Mouse (Mus musculus) heart, postnatal 4 days (tissue): ENCODE measurements around the gene Carmil1. TPM values are rescaled to one million over a fixed set of nuclear protein-coding genes. Genes with fewer than 3 reads are reported as not detected.

Experiments
- DNase-seq: peaks from one replicate; pipeline ENCODE4 v3.0.0; 2021
- total RNA-seq, 2 experiments: library from RNA; stranded (reverse); gene quantifications; 2 replicates each; pipeline ENCODE4 v1.2.3; 2021

Carmil1 gene
- total RNA-seq, 2 experiments from 2014 or later = 4.6 to 5.1 TPM

DNA sequence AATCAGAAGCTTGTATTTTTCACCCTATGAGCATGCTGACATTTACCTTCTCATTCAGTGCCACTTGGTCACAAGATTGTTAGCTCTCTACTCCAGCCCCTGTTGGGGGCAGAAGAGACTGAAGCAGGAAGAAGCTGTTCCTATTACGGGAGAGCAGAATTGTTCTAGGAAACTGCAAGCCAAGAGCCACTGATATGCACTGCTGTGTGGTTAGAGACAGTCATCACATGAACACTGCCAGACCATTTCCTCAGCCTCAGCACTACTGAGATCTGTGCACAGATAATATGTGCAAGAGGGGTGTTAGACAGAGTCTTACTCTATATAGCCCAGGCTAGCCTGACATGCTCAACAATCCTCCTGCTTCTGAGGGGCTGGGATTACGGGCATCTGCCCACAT, 69.4 kb downstream of the Carmil1 start:
- no peak for DNase-seq

DNA sequence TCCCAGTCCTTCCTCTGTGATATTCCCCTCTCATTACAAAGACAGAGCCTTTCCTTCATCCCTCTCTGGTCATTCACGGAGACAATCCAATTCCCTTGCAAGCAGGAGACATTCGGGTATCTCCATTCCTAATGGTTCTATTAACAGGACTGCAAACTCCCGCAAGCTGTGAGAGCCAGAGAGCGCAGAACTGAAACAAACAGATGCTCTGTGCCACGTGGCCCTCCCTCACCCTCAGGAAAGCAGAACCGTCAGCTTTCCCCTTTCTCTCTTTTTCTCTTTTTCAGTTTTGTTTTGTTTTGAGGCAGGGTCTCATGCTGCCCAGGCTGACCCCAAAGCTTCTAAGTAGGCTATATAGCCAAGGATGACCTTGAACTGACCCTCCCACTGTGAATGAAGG, 74.5 kb downstream of the Carmil1 start:
- DNase-seq = no peak

DNA sequence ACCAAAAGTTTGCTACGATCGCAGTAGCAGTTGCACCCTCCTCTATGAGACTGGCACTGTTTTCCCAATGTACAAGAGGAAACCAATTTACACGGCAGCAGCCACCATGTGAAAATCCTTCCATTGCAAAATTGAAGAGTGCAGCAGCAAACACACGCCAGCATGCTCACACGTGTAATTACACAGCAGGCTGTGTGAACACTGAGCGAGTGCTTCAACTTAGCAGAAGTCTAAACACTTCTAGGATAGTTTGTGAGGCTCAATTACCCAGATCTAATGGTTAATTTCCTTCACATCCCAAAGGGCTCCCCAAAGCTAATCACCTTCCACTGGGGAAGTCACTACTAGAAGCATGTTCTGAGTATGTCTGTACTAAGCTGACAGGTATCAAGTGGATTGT, 78.3 kb downstream of the Carmil1 start:
- no peak for DNase-seq

DNA sequence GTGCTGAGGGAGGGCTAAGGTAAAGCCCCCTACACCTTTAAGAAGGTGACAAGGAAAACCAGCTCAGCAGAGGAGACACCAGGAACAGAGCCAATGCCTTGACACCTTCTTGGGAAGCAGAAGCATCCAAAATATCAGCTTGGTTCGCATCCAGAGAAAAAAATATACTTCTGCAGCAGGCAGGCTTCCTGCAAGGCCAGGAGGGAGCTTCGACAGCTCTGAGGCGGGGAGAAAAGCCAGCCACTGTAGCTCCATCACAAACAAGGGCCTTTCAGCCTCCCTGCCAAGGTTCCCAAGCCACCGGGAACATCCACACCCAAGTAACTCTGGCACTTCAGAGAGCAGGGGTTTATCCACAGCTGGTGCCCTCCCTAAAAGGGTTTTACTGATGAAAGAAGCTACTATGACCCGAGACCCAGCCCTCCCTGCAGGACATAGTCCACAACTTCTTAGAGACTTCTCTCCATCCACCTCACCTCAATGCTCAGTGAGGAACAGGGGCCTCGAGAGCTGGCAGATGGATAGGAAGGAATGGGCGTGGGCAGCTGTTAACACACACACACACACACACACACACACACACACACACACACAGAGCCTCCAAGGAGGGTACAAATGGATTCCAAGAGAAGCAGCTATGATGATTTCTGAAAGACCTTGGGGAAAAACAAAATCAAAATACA, 80.6 kb downstream of the Carmil1 start:
- DNase-seq = peak; percentile 11

DNA sequence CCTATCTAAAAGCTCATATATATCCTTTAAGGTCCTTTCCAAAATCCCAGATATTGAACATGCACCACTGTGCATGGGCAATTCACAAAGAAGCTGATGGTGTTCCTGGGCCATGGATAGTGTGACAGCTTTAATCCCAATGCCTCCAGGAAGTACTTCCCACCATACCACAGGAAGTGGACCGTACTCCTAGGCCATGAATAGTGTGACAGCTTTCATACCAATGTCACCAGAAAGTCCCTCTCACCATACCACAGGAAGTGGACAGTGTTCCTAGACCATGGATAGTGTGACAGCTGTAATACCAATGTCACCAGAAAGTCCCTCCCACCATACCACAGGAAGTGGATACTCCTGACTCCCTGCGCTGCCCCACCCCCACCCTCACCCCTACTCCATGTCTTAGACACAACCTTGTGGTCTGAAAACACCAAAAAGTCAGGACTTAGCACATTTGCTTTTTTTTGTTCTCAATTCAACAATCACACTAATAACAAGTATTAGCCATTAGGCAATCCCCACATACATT, 82.1 kb downstream of the Carmil1 start:
- DNase-seq = no peak

DNA sequence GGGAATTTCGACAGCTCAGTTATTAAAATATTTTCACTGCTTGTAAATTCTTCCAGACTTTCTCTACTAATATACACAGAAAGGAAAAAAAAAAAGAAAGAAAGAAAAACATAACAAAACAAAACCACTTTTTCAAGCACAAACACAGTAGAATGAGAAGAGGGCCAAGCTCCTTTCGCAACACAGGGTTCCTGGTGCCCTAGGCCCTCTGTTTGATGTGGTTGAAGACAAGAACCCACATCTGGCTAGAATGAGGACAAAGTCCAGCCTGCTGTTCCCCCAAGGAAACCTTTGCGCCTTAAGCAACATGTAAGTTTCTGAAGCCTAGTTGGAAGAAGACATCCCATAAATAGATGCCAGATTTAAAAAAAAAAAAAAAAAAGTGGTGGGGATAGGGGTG, 85.2 kb downstream of the Carmil1 start:
- DNase-seq = no peak

DNA sequence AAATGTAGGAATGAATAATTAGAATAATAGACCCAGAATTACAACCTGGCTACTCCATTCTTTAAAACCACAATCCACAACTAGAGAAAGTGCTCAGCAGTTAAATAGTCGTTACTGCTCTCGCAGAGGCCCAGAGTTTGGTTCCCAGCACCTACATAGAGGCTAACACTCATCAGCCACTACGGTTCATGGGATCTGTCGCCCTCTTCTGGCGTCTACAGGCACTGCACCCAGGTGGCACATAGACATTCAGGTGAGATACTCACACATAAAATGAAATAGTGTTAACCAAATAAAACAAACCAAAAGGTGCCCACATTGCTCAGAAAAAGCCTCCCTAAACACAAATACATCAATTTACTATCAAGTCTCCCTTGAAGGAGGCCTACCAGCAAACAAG, 86.6 kb downstream of the Carmil1 start:
- no peak for DNase-seq

DNA sequence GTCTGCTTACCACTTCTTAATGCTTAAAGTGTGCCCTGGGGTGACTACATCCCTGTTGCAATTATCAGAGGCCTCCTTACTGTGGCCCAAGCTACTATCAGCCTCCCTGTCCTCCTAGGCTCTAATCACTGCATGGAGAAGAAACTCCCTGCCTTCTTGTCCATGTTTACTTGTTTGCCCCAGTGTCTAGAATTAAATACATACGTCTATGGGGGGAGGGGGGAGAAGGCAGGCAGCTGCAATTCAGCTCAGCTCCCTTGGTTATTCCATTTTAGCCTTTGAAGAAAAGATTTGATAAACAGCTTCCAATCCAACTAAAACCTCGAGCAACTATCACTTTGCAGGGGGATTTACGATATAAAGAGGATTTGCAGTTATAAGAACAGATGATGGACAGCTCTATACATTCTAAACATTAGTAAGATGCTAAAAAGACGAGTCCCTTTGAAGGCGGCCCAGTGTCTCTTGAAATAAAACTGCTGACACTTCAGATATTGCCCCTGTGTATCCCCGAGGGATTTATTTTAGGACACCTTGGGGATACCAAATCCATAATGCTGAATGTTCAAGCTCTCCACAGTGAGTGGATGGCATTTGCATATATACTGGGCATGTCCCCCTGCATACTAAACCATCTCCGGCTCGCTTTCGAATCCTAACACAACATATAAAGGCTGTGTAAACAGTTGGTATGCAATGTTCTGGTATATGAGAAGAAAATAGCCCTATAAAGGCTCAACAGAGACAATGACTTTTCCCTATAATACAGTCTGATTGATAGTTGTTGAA, 89.5 kb downstream of the Carmil1 start:
- DNase-seq = no peak

DNA sequence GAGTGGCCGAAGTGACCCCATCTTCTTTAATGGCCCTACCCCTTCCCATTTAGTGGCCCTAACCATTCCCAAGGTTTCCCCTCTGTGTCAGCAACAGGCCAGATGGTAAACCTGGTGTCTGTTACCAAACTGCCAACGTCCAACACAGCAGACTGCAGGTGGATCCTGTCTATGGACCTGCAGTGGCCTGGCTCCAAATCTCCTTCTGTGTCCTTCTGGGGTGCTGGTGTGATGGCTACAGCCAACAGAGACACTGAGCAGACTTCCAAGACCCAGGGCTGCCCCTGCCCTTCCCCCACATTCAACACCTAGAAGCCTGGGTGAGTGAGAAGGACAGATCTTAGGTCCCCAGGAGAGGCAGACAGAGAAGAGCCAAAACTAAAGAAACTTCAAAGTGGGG, 93.6 kb downstream of the Carmil1 start:
- DNase-seq = no peak

DNA sequence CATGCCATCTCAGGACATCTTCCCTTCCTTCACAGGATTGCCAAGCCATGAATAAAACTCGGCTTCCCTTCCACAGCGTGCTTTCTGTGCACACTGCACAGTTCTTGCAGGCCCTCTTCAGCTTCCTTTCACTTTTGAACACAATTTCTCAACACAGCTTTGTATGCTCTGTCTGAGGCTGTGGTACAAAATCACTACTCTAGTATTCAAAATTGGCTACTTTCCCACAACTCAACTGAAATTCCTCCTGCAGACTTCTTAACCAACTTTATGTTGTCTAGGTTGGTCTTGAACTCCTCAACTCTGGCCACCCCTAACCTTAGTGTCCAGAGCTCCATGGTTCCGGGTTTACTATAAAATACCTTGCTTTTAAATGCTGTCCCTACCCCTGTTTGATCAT, 95.0 kb downstream of the Carmil1 start:
- DNase-seq = no peak

DNA sequence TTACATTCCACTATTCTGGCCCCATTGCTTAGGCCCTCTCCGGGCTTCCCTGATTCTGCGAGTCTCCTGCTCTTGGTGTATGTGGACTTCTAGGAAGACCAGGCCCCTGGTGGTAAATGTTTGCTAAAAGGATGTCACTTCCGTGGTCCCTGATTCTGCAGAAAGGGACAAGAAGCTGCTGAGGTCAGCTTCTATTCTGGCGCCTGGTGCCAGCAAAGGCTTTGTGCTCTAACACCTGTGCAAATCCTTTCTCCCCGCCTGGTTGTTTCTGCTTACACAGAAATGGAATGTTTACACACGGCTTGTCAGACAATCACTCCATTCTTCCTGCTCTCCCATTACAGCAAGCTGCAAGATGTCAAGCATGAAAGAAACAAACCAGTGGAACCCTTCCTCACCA, 97.7 kb downstream of the Carmil1 start:
- DNase-seq = no peak

DNA sequence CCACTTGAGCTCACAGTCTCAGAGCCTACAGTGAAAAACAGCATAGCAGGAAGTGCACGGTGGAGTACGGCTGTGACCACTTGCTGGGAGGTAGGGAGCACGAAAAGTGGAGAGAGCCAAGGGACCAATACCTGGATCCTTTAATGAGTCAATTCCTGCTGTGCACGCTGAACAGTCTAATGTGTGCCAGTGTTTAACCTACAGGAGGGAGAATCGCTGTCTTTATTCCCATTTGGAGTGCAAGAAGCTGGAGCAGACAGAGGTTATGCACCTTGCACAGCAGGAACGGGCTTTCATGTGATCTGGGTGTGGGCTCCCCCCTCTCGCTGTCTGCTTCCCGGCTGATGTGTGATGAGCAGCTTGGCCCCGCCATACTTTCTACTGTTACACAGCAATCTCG, 101.1 kb downstream of the Carmil1 start:
- DNase-seq = no peak

DNA sequence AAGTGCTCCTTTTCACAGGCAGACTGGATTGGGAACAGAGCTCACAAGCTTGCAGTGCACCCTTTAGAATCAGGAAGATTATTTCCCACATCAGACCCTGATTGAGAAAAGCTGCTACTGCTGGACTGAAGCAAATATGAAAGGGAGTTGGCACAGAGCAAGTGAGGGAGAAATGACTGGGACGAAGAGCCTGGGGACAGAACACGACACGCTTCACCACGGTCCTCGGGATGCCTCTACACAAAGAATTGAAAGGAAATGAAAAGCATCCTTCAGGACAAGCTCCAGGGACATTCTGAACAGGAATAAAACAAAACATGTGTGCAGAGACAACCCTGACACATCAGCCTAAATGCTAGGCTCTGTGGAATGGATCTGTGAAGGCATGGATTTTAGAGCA, 103.0 kb downstream of the Carmil1 start:
- no peak for DNase-seq

DNA sequence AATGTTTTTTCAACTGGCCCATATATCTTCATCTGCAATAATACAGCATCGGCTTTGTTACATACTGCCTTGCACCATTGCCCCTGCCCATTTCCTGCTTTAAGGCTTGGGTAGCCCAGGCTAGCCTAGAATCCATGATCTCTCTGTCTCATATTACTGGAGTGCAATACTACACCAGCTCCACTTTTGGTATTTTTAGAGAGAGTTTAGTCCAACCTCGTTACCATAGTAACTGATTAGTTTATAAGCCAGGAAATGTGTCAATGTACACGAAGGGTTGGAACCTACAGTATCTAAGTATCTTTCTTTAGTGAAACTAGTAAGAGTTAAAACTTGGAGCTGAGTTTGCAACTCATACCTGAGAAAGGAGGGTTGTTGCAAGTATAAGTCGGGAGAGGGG, 103.8 kb downstream of the Carmil1 start:
- no peak for DNase-seq

DNA sequence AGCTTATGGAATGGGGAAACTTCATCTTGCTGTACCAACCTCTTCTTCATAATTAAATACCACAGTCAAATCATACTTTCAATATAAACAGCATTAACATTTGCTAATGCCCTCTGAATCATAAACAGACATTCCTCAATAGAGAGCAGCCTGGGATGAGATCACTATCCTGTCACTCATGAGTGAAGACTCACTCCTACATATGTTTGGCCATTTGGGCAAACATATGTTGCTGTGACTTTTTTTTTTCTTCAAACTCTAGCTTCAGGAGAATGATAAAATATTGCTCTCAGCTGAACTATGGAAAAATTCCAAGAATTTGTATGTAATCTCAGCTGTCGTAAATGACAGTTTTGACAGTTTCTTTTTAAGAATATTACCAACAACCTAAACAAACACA, 110.9 kb downstream of the Carmil1 start:
- no peak for DNase-seq

DNA sequence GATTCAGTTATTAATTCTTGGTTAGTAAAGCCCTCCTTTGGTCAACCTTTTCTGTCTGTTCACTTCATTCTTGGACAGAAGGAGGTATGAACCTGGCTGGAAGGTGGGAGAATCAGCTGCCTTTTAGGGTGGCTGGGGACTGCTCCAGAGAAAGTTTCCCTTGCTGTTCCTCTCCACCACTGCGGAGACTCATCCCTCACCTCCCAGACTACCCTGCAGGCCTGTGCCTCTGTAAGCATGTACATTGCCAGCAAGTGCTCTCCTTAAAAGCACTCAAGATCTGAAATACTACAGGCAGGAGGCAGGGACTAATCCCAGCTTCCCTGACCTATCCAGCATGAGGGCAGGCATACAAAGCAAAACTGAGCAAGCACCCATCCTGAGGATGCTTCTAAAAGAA, 117.2 kb downstream of the Carmil1 start:
- DNase-seq = no peak

DNA sequence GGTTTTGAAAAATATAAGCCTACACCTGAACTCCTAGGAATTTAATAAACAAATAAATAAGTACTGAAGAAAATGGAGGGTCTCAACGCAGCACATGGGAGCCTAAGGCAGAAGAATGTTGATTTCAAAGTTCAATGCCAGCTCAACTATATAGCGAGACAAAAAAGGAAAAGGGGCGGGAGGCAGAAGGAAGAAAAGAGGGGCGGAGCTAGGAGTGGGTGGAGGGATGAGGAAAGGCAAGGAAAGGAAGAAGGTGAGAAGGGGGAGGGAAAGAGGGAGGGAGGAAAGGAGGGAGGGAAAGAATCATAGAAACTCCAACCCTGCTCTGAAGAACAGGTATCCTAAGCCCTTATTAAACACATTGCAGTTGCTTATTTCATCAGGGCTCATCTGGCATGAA, 119.5 kb downstream of the Carmil1 start:
- no peak for DNase-seq

DNA sequence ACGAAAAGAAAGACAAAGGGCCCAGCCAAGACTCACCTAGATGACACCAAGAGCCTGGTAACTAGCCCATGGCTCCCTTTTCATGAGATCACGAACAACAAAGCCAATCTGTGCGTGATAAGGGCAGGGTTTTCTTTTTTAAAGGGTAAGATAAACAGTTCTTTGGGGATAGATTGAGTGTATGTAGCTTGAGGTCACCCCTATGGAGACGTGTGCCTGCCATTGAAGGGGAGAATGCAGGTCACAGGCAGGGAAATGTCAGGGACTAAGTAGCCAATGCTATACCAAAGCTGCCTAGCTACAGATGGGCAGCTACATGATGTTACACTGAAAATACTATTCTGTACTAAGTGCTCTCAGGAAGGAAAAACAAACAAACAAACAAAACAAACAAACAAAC, 120.6 kb downstream of the Carmil1 start:
- no peak for DNase-seq

DNA sequence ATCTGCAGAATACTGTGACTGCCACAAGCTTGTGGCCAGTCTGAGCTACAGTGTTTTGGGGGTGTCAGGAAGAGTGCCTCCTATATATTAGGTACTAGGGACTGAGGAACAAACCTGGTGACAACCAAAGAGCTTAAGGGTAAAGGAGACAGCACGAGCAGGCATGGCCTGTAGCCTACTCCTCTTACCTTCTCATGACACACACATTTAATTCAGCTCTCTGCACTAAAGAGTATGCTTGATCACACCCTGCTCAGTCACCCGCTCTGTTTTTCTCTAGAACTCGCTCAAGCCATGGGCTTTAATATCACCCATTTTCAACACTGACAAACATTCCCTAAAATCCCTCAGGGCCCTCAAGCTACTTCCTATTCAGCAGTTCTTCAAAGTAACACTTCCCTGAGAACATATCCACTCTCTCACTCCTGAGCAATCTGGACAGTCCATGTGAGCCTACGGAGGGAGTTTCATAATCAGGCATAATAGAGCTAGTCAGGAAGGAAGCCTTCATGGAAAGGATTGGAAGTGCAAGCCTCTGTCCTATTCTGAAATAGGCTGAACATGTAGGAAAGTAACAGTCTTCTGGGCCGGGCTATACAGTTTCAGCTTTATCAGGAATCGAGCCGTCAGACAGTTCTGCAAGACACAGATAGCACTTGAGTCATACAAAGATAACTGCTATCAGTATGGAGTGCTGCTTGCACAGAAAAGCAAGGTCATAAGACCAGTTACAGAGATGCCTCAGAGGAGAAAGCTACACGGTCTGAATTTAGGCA, 121.2 kb downstream of the Carmil1 start:
- no peak for DNase-seq

DNA sequence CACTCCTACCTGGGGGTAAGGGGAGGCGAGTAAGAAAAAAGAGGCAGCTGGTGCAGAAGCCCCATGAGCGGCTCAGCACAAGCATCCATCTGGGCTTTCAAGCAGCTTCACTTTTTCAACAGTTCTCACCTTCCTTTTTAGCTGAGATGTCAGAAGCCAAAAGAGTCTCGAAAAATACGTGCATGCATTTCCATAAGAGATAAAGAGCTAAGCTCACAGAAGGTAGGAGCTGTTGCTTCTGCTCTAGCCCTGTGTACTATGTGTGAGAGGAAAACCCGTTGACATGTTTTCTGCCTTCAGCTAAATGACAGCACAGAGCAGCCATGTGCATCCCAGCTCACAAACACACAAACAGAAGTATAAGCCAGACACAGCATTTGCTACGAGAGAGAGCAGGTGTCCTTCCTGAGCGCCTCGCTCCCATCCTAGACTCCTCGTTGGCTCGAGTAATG, 123.0 kb downstream of the Carmil1 start:
- DNase-seq = no peak

DNA sequence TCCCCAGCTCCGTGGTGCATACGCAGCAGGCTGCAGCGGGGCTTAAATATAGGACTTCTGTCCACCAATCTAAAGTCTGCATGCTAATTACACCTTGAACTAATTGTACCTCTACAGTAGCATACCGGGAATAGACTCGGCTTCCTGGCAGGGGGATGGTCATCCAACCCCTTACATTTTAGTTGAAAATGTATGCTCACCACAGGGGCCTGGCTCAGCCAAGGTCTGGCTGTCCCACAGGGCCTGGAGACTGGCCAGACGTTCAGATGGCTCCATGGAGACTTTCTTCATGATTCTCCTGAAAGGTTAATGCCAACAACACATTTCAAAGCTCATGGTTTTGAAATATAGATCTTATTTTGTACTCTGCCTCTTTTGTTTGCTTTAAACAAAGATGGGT, 125.4 kb downstream of the Carmil1 start:
- DNase-seq = no peak

DNA sequence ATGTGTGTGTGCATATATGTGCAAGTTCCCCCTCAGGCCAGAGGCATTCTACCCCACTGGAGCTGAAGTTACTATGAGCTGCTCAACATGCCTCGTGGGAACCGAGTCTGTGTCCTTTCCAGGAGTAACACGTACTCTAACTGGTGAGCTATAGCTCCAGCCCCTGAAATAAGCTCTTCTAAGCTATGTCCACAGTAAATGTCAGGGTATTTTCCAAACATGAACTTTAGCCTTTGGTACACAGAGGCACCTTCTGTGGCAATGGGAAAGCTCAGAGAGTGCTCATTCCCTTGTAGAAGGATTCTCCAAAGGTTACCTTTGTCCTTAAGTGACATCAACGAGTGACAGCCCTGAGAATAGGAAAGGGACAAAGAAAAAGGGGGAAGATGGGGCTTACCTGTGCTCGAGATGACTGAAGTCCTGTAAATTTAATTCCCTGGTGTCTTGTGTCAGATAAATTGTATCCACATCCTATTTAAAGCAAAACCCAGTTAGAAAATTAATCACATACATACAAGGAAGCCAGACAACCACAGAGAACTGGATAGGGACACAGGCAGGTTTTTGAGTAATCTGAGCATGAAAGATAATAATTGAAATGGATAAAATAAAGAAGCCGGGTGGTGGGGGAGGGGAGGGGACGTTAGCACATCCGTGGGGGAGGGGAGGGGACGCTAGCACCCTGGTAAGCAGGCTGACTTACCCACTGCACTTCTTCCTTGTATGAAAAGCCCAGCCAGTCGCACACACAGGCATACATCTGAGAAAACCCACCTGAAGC, 126.1 kb downstream of the Carmil1 start:
- no peak for DNase-seq
